Mouse (Mus musculus) adrenal gland, postnatal 25 days (tissue): Measurements from ENCODE around the gene Npas4. TPM values are rescaled to one million over a fixed set of nuclear protein-coding genes. Genes with fewer than 3 reads are reported as not detected.
"Not testable (repeated sequence)": the region's sequence is repeated elsewhere in the genome, so short reads cannot be mapped to it uniquely, and the experiment has no call there.

Experiments used
- DNase-seq: peaks from one replicate; pipeline ENCODE4 v3.0.0; 2021; ENCODE audit warnings: mixed read lengths
- long read RNA-seq: library from polyadenylated mRNA; stranded (forward); transcript quantifications from one replicate; pipeline ENCODE4 v2.0.0, GENCODE M21; 2021
- total RNA-seq: library from RNA; stranded (reverse); gene quantifications from 2 replicates; pipeline ENCODE4 v1.2.3, GENCODE M21; 2021

Npas4 gene
- total RNA-seq, result 0.33 and 0.43 TPM in 2 replicates
- long read RNA-seq, result 0 reads

DNA sequence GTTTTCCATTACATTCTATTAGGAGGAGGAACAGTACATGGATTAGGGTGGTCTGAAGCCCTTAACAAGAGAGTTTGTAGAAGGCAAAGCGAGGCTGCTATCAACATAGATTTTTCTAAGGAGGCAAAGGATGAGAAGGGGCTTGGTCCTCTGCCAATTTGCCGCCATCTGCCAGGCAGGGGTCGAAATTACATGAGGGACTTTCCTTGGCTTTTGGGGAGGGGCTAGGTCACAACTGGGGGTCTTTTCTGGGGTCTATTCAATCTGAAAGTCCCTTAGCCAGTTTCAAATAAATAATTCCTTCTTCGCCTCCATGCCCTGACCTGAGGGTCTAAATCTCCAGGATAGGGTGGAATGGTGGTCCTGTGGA, at the start of gene Npas4:
Gene Npas4, minus strand, starts transcription at position 61 of the 370 bp plus-strand sequence.
- no peak for DNase-seq

DNA sequence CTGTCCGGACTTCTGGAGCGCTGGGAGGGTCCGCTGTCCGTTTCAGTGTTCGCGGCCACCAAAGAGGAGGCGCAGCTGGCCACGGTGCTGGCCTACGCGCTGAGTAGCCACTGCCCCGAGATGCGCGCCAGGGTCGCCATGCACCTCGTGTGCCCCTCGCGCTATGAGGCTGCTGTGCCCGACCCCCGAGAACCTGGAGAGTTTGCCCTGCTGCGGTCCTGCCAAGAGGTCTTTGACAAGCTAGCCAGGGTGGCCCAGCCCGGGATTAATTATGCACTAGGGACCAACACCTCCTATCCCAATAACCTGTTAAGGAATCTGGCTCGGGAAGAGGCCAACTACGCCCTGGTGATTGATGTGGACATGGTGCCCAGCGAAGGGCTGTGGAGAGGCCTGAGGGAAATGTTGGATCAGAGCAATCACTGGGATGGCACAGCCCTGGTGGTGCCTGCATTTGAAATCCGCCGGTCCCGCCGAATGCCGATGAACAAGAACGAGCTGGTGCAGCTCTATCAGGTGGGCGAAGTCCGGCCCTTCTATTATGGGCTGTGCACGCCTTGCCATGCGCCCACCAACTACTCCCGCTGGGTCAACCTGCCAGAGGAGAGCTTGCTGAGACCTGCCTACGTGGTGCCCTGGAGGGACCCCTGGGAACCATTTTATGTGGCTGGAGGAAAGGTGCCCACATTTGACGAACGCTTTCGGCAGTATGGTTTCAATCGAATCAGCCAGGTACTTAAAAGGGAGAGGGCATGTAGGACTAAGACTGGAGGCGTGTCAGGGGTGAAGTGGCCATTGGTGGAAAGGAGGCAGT, 49.4 kb upstream of the Npas4 start:
- no peak for DNase-seq

DNA sequence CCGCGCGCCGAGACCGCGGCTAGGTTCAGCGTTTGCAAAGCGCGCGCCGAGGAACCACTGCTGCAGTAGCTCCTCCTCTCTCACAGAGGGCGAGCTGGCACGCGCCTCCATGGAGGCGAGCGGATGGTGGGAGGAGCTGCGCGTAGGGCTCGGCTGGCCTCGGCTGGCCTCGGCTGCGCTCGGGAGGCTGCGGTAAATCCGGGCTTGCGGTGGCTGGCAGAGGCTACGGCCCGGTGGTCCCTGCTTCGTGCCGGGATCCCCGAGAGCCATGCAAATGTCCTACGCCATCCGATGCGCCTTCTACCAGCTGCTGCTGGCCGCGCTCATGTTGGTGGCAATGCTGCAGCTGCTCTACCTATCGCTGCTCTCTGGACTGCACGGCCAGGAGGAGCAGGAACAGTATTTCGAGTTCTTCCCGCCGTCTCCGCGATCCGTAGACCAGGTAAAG, 48.6 kb upstream of the Npas4 start, which contains the start of the genes B4gat1 and AC124502.3:
Gene B4gat1, plus strand, starts transcription at position 118 of the 448 bp plus-strand sequence.
Gene AC124502.3, plus strand, starts transcription at position 183 of the 448 bp plus-strand sequence.
- DNase-seq, result peak; percentile 90

DNA sequence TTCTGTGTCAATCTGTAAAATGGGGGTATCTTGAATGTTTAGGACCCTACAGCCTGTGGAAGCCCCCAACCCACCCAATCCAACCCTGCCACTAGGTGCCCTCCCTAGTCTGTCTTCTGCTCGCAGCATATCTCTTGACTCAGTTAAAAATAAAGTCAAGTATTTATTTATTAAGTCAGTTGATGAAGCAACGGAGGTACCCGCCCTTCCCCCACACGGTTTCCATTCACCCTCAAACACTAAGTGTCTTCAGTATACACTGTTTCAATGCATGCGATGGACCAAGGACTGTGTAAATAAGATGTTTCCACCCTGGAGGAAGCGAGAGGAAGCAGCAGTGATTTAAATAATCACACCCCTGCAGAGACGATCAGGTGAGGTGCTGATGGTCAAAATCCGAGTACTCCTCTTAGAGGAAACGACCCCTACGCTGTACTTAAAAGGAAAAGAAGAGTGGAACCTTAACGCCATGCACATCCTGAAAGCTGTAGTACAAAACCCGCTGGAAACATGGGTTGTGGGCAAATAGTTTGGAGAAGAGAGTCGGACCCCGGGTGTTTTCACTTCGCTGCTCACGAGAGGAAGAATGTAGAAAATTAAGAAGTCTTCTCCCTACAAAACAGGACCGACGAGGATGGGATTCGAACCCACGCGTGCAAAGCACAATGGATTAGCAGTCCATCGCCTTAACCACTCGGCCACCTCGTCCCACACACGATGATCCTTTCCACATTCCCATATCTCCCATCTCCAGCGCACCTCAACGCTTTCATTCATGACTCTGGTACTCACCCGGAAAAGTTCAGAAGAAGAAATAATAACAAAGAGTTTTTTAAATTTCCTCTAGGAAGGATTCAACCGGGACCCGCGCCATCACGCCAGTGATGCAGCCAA, 47.8 kb upstream of the Npas4 start:
- DNase-seq, result peak; percentile 79

DNA sequence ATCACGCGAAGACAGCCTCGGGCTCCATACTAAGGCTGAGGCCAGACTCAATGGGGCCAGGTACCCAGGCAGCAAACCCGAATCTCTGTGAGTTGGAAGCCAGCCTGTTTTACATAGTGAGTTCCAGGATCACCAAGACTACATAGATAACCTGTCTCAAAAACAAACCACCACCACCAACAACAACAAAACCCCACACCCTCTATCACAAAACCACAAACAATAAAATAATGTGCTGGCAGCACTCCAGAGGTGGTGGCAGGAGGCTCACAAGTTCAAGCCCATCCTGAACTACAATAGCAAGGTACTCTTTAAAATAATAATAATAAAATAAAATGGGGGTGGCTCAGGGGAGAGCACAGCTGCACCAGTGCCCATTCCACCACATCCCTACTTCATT, 46.5 kb upstream of the Npas4 start:
- no peak for DNase-seq

DNA sequence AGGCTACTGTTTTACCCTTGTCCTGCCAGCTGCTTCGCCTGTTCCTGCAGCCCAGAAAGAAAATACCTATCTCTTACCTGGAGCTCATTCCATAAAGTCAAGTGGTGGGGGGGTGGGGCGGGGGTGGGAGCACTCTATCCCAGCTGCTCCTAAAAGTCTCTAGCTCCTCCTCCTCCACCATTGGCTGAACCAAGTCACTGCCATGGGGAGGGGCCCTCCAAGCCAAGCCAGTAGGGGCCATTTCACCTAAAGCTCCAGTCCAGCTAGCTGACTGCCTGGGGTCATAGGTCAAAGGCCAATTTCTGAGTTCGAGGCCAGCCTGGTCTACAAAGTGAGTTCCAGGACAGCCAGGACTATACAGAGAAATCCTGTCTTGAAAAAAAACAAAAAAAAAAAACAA, 42.6 kb upstream of the Npas4 start:
- DNase-seq, result no peak

DNA sequence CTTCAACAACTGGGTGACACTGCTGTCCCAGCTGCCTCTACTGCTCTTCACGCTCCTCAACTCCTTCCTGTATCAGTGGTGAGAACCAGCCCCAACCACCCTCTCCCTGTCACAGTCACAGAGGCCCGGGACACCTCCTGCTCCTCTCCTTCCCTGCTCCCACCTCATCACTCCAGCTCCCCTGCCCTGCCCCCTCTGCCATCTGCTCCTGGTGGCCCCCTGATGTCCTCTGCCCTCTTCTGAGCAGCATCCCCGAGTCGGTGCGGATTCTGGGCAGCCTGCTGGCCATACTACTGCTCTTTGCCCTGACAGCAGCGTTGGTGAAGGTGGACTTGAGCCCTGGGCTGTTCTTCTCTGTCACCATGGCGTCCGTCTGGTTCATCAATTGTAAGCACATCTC, 36.0 kb upstream of the Npas4 start:
- DNase-seq, result no peak

DNA sequence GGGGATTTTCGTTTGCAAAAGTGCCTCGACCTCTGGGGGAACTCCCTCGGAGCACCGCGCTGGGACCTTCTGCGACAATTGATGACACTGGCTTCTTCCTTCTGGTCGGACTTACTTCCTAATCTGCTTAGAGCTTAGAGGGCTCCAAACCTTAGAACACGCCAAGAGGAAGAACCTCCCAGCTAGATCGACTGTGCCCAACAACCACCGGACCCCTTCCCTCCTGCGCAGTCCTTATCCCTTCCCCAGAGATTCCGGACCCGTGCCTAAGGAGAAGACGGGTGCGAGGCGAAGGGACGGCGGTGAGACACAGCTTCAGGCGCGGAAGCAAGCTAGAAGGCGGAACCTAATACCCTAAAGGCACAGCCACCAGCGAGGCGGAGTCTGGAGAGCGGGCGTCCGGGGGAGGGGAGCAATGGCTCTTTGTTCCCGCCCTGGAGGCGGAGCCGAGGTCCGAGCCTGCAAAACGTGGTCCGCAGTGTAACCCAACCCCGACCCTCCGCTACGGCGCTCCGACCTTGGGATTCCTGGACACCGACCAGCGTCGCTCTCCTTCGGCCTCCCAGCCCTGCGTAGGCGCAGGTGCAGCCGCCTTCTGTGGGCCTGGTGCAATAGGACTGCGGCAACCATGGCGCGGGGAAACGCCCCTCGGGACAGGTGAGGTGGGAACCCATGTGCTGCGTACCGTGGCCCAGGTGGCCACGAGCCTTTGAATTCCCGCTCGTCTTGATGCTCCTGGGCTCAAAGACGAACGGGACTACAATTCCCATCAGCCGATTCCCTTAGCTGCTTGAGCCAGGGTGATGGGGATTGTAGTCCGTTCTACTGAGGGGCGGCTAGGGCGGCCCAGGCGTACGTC, 33.7 kb upstream of the Npas4 start, which contains the start of gene Slc29a2:
Gene Slc29a2, plus strand, starts transcription at position 240 of the 859 bp plus-strand sequence.
- DNase-seq, result peak; percentile 93

DNA sequence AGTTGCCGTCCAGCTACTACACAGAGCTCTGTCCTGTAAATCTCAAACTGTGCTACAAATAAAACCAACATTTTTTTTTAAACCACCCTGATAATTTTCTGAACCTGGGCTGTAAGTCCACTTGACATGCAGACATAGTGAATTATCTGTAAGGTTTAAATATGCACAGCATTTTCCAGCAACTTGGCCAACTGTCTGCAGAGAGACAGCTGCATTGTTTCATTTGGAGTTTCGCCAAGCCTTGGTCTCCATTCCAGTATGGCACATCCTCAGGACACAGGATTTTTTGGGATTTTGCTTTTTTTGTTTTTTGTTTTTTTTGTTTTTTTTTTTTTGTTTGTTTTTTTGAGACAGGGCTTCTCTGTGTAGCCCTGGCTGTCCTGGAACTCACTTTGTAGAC, 31.3 kb upstream of the Npas4 start:
- DNase-seq, result no peak

DNA sequence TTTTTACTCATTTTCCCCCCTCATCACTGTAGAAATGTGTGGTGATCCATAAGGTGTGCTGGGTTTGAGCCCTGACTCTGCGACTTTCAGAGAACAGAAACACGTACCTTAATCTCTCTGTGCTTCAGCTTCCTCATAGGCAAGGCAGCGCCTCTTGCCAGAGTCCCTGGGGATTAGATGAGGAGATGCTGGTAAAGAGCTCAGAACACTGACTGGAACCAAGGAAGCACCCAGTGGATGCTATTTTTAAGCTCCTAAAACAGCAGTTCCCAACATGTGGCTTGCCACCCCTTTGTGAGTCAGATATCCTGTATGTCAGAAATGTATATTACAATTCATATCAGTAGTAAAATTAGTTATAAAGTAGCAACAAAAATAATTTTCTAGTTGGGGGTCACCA, 28.1 kb upstream of the Npas4 start:
- no peak for DNase-seq

DNA sequence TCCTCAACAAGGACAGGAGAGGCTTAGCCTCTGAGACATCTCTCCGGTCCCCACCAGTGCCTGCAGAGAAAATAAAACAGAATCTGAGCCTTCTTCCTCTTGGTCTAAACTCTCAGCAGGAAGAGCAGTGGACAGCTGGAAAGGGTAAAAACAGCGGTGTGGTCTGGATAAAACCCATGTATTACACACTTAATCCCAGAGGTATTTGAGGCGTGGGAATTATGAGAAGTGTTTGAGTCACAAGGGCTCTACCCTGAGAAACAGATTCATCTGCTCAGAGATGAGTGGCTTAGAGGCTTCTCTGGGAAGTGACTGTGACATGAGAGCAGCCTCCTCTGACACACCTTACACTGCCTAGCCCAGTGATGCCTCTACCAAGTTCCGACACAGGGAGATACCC, 27.5 kb upstream of the Npas4 start:
- DNase-seq, result no peak

DNA sequence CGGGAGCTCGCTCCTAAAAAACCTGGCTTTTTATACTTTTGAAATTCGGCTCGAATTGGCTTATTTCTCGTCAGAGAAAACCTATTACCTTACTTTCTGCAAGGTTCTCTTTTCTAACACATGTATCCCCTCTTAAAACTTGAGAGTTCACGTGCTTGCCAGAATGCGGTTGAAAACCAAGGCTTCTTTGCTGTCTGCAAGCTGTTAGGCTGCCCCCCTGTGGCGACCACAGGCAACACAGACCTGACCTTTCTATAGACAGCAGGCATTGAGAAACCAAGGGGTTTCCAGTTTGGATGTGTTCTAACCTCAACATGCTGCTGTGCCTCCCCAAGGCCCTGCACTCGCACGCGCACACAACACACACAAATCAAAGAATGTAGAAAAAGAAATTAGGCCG, 26.7 kb upstream of the Npas4 start:
- DNase-seq, result peak; percentile 72

DNA sequence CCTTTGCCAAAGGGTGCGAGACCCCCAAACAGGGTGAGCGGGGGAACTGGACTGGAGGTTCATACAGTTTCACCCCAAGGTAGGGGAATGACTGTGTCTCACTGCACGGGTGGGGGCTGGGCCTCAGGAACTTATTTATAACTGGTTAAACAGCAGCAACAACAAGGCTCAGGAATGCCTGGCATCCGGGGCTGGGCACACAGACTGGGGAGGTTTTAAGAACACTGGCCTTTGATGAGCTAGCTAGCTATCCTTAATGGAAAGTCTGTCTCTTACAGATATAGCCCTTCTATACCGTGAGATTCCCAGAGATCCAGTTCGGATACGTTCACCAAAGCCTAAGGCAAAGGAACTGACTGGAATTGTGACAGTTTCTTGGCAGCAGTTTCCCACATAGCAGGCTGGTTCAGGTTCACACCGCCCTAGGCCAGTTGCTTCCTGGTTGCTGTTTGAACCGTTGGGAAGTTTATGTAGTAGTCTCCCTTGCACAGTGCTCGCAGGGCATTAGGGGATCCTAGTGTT, 26.2 kb upstream of the Npas4 start:
- no peak for DNase-seq

DNA sequence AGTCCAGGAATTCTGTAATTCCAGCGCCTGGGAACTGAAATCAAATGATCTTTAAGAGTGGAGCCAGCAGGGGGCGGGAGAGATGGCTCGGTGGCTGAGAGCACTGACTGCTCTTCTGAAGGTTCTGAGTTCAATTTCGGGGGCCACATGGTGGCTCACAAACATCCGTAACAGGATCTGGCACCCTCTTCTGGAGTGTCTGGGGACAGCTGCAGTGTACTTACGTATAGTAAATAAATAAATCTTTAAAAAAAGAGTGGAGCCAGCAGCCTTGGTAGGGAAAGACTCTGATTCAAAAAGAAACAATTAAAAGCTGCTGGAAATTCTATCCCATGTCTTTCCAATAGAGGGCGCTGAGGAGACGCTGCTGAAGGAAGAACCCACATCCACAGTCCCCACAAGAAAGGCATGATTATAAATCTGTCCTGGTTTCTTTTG, 24.9 kb upstream of the Npas4 start:
- DNase-seq, result no peak

DNA sequence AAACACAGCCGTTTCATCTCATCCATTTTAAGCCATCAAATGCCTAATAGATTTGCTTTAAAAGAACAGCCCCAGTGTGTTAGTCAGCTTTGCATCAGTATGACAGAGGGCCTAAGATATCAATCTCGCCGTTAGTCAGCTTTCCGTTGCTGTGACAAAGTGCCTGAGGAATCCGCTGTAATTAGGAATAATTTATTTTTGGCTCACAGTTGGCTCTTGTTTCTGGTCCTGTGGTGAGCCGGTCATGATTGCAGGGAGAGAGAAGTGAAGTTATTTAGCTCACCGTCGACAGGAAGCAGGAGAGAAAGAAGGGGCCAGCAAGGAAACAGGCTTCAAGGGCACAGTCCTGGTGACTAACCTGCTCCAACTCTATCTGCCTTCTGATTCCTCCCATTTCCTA, 23.0 kb upstream of the Npas4 start:
- DNase-seq, result no peak

DNA sequence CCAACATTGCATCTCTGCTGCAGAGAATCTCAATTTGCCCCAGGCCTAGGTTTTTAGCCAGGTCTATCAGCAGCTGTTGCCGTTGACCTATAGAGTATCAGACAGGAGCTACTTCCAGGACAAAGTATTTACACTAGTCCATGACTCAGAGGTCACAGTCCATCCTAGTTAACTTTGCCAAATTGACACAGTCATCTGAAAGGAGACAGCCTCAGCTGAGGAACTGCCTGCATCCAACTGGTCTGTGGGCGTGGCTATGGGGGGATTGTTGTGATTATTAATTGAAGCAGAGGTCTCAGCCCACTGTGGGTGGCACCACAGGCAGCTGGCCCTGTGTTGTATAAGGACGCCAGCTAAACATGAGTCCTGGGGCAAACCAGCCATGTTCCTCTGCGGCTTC, 14.8 kb upstream of the Npas4 start:
- no peak for DNase-seq

DNA sequence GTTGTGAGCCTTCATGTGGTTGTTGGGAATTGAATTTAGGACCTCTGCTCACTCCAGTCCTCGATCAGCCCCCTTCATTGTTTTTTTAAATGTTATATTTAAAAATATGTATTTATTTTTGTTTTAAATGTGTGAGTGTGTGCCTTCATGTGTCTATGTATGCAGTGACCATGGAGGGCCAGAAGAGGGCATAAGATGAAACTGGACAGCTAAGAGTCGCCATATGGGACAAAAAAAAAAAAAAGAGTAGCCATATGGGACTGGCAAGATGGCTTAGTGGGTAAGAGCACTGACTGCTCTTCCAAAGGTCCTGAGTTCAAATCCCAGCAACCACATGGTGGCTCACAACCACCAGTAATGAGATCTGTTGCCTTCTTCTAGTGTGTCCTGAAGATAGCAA, 13.5 kb upstream of the Npas4 start:
- not testable (repeated sequence) for DNase-seq

DNA sequence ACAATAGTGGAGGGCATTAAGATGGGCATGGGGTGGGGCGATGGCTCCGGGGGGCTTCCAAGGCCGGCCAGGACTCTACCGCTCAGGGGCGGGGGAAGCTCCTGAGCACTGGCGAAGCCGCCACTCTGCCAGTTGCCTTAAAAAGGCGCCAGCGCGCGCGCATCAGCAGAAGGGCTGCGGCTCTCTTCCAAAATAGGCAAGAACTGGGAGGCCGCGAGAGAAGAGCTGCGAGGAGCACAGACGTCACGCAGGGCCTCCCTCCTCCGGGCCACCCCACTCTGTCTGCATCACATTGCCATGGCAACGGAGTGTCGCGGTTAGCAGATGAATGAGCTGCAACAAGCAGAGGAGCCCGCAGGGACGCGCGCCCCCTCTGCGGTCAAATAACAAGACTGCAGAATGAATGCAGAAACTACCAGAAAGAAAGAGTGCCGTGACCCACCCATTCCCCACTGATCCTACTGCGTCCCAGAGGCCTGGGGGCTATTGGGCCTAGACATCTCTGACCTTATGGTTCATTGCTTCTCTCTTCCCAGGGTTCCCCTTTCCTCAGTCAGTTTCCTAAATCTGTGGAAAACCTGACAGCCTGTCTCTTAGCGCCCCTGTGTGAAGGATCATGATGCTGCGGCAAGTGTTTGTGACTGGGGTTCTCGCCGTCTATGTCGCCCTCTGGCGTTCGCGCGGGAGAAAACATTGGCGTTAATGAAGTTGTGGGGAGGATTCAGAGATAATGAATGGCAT, 11.7 kb upstream of the Npas4 start:
- peak; percentile 81 for DNase-seq

DNA sequence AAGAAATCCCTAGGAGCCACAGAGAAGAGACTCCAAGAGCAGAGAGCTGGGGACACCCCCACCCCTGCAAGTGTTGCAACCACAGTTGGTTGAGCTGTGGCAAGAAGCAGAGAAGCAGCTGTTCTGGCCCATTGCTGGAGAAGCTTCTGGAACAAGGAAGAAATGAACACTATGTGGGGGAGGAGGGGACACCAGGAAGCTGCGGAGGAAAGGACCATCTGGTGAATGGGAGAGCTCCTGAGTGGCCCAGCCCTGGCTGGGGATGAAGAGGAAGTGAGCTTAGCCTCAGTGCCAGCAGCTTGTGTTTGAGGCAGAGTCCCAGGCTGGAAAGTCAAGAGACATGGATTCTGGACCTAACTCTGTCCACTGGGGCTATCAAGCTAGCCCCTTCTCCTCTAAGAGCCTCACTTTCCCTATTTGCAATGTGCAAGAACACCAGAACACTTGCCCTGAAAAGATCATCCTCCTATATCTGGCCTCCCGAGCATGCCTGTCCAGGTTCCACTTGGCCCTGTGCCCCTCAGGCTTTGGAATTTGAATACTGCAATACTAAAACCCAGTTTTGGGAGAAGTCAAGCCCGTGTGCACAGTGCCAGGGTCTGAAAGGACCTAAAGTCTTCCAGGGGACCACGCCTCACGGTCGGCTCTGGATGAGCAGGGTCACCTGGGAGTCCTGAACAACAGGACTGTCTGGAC, 9.5 kb upstream of the Npas4 start:
- DNase-seq, result no peak

DNA sequence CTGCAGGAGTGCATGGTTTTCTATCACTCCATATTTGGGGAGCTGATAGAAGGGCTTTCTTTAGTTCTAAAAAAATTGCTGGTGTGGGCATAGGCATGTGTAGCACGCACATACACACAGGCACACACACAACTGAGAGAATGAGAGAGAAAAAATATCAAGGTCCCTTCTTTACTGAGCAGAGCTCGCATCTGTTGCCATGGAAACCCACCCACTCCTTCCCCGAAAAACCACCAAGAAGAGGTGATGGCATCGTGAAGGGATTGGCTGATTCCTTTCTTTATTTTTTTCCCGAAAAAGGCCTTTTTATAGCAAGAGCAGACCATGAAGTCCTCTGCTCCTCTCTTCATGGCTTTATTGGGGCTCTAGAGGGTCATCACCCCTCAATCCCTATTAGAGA, 3.9 kb upstream of the Npas4 start:
- DNase-seq, result no peak
